Mouse (Mus musculus): Measurements from ENCODE around the gene Prdm9.
"Not testable (repeated sequence)": the region's sequence is repeated elsewhere in the genome, so short reads cannot be mapped to it uniquely, and the experiment has no call there.

The Prdm9 gene

DNA sequence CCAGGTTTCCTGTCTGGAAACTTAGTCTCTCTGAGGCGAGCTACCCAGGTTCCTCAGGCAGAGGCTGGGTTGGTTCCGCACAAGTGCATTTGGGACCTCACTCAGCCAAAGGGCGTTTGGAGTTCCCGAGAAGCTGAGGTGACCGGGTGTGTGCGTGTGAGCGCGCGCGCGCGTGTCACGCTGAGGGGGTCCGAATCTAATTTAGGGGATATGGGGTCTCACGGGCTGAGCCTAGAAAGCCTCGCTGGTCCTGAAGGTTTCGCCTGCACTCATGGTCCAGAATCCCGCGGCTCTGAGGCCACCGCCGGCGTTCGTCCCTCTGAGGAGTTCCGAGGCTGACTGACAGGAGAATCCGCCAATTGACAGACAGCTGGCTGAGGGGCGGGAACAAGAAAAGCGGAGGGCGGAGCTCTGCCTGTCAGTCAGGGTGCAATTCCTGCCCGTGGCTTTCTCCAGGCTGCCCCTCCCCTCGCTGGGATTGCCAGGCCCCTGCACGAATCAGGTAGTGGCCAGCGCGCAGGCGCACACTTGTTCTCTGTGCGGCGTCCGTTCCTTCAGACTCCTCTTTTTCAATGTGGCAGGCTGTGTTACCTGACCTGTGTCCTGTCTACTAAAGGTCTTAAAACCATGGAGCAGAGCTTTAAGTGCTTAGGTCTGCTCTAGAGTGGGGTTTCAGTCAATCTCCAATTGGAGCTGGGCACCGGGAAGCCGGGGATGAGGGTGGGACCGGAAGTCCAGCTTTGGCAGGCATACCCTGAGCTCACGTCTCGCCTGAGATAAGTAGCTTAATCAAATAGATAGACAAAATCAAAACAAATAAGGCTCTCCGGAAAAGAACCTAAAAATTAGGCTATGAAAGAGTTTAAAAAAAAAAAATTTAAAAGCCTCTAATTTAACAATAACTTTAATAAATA, at the start of gene Prdm9:
Gene Prdm9 (minus strand): TSS at position 341 of the 914 bp plus-strand sequence.
- DNase-seq = peak; percentile 100

DNA sequence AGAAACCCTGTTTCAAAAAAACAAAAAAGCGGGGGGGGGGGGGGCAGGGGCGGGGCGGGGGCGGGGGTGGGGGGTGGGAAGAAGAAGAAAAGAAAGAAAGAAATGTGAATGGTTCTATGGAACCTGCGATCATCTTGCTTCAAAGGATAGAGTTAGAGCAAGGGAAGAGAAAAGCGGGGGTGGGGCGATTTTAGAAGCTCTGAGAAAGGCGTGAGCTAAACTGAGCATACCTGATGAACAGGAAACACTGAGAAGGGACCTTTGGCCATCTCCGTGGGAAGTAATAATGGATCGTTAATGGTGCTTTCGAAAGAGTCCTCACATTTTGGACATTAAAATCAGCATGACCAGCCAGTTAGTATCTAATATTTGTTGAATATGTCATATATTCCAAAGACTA, 35.3 kb upstream of the Prdm9 start:
- no peak for DNase-seq

DNA sequence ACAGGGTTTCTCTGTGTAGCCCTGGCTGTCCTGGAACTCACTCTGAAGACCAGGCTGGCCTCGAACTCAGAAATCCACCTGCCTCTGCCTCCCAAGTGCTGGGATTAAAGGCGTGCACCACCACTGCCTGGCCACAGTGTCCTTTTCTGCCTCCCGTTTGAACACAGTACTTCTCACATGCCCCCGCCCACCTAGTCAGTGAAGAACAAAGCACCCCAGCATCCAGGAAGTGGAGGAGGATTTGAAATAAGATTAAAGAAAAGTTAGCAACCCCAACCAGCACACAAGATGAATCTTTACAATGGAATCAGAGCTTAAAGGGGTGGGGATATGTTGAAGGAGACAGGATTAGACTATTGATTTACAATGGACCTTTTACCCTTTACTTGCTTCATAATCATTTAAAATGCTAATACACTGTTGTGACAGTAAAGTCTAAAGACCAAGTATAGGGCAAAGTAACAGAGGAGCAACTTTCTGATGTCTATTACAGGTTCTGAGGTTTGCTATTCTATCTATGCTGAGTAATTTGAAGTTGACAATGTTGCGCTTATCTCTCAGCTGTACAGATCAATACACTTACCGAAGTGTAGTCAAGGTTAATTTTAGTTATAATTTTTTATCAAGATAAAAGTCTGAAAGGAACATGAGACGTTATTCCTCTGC, 27.2 kb upstream of the Prdm9 start:
- no peak for DNase-seq

DNA sequence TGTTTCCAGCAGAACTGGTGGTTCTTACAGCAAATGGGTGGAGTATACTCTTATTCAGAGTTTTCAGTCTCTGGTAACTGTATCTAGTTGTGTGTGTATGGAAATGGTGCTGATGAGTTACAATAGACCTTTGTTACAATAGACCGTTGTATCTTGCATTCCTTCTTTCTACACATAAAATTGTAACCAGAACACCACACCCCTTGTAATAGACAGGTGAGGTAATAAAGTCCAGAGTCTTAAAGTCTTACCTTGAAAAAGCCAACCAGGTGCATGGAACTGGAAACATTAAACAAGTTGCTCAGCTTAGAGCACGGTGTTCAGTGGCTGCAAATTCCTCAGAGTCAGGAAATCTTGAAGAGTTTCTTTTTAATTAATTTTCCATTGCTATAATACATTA, 24.0 kb upstream of the Prdm9 start:
- no peak for DNase-seq

DNA sequence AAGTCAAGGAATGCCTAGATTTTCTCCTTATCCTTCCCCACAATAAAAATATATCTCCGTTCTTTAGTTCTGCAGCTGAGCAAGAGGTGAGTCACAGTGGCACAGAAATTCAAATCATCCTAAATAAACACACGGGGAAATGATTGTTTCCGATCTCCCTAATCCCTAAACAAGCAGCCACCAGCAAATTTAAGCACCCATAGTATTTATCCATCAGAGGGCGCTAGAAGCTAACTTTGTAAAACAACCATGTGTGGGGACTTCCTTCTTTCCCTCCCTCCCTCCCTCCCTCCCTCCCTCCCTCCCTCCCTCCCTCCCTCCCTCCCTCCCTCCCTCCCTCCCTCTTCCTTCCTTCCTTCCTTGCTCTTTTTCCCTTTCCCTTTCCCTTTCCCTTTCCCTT, 21.5 kb upstream of the Prdm9 start:
- no peak for DNase-seq

DNA sequence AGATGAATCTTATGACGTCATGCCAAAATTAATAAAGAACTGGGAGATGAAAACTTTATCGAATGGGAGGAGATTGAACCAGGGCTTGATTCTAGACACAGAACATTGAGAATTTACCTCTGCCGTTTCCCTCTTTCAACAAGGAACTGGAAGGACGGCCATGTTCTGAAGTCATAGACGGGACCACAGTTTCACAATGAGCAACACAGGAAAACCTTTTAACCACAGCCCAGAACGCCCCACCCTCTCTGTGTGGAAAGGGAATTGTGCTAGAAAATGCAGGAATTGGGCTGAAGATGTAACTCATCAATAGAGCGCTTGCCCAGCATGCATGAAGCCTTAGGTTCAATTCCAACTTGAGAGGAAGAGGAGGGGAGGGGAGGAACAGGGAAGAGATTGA, 18.9 kb upstream of the Prdm9 start:
- DNase-seq = no peak

DNA sequence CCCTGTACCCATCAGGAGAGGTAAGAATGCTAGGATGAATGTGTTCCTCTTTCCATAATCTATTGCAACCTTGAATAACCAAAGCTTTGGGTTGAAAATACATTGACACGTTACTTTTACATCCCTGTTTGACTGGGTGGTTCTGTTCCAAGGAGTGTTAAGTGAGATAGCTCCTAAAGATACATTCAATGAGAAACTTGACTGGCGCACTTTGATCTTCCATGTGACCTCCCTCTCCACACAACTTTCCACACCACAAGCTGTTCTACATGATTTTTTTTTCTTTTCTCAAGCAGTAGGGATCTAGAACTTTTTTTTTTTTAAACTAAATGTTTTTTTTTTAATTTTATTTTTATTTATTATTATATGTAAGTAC, 15.9 kb upstream of the Prdm9 start:
- no peak for DNase-seq

DNA sequence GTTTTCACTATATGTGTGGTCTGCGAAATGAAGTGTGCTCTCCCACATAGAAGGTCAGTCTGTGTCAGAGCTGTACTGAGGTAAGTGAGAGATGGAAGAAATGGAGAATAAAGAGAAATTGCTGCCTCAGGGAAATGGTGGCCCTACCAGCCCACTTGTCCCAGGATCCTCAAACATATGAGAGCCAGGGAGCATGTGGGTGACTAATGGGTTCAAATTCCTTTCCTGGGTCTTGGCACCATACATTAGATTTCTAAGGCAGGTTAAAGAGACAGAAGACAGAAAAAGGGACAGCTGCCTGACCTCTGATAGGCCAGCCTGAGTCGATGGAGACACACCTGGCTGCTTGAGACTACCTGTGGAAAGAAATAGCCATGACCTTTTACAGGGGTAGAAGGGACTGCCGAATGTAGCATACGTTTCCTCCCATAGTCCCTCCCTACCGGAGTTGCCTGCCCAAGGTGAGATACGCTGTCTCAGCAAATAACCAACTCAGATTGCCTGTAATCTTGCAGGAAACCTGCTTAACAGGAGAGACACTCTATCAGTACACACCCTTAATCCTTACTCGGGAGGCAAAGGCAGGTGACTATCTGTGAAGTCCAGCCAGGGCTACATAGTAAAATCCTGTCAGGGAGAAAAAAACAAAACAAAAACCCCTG, 15.4 kb upstream of the Prdm9 start:
- DNase-seq = no peak

DNA sequence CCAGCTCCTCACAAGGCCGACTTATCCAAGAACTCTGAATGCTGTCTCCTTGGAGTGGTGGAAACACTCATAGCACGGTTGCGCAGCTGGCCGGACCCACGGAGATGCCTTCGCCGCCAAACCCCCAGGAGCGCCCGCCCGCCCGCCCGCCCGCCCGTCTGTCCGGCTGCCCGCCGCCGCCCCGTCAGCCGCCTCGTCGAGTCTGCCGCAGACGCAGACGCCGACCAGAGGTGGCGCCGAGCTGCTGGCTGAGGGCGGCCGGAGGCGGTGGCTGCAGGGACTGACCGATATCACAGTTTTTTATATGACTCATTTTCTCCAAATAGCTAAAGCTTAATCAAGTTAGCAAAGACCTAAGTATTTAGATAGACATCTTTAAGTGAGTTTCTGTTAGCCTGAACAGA, 13.1 kb upstream of the Prdm9 start:
- DNase-seq = peak; percentile 40

DNA sequence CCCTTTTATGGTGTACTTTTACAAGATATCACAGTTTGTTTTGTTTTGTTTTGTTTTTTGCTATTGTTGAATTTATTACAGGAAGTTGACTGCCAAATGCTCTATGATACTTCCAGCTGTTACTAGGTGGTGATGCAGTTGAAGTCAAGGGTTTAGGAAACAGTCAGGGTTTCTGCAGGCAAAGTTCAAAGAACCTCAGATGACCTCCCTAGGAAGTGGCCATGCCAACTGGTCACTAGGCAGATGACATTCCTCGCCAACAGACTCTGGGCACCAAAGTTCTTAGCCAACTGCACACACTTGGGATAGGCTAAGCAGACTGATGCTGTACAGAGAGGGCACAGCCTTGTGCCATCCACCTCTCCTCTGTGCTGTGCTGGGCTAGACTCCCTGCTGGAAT, 10.9 kb upstream of the Prdm9 start:
- DNase-seq = no peak

DNA sequence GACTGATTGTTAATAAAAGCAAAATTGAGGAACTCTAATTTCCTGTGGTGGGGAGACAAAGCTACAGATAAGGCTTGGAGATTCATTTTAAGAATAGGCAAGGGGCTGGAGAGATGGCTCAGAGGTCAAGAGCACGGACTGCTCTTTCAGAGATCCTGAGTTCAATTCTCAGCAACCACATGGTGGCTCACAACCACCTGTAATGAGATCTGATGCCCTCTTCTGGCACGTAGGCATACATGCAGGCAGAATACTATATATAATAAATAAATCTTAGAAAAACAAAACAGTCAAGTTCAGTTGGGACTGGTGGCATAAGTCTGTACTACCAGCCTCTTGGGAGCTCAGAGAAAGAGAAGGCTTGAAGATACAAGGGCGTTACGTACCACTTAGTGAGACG, 2.8 kb upstream of the Prdm9 start:
- DNase-seq = no peak

DNA sequence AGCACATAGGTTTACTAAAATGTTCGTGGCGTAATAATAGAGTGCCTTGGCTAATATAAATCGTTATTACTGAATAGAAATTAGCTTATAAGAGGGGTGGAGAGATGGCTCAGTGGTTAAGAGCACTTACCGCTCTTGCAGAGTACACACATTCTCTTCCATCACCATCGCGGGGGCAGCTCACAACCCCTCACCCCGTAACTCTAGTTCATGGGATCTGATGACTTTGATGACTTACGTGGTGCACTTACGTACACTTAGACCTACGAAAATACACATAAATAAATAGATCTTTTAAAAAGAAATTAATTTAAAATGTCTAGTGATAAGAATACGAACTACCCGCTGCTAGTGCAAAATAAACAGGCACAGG, 760 bp upstream of the Prdm9 start:
- no peak for DNase-seq

DNA sequence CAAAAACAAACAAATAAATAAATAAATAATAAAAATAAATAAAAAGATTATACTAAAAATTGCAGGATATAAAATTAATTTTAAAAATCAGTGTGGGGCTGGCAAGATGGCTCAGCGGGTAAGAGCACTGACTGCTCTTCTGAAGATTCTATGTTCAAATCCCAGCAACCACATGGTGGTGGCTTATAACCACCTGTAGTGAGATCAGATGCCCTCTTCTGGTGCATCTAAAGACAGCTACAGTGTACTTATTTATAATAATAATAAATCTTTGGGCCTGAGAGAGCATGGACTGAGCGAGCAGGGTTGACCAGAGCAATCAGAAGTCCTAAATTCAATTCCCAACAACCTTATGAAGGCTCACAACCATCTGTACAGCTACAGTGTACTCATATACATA, 4.2 kb downstream of the Prdm9 start:
- no peak for DNase-seq

DNA sequence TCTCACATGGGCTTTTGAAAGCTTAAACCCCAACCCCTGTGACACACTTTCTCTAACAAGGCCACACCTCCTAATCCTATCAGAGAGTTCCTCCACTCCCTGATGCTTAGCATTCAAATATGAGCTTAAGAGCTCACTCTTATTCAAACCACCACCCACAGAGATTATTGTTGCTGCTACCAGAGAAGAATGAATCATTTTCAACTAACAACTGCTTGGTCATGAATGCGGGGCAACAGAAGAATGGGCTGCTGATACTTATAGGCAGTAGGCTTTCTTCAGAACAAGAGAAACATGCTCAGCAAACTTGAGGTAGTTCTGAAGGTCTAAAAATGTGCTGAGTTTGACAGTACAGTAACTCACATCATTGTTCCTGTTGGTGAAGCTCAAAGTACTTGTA, 14.4 kb downstream of the Prdm9 start:
- no peak for DNase-seq

DNA sequence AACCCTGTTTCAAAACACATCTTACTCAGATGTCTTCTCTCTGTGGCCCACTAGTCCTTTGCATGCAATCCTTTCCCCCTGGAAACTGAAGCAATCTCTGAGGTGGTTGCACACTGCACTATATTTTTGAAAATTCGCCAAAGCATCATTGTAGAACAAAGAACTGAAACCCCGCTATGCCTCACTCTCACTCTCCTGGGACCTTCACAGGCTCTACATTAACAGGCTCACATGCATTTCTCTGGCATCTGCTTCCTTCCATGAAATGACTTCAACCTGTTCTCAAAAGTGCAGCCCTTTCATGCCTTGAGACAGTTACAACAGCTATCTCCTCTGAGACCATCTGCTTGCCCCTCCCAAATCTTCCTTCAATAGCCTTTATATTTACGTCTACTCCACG, 17.7 kb downstream of the Prdm9 start:
- DNase-seq = no peak

DNA sequence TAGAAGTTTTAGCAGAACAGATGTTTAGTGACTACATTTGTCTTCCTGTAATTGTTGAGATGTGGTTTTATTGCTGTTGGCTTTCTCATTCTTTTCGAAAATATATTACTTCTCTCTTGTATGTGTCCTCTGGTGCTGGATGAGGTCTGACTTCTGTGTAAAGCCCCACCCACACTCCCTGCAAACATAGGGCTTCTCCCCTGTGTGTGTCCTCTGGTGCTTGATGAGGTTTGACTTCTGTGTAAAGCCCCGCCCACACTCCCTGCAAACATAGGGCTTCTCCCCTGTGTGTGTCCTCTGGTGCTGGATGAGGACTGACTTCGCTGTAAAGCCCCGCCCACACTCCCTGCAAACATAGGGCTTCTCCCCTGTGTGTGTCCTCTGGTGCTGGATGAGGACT, 20.3 kb downstream of the Prdm9 start:
- not testable (repeated sequence) for DNase-seq

DNA sequence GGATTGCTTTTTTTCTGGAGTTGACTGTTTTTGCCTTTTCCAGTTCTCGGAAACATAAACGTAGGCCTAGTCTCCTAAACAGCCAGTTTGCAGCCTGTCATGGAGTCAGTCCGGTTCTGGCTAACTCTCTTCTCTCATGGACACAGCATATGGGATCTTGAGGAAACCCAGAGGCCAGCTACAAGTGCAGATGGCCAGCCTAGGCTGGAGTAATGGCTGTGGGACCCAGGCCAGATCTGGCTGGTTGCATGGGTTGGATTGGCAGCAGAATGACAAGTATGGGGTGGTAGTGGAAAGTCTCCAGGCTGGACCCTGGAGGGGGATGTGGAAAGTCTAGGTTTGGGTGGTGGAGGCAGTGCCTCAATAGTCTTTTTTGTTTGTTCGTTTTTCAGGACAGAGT, 23.8 kb downstream of the Prdm9 start:
- no peak for DNase-seq

DNA sequence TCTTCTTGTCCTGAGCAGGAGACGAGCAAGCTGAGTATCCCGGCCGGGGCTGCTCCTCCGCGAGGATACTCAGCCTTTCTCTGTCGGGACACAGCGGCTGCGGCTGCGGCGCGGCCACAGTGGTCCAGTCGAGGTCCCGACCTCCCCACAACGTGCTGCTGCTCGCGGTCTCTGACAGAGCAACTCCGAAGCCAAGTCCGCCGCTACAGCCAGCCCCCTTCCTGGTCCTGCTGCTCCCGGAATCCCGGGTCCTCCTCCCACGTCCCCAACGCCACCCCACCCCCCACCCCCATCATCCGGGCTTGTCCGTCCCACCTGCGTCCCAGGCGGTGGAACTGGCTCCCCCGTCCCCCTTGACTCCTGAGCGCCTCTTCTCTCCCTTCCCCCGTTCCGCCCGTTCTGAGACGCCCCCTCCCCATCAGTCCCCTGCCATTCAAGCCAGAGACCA, 27.7 kb downstream of the Prdm9 start:
- DNase-seq = no peak

DNA sequence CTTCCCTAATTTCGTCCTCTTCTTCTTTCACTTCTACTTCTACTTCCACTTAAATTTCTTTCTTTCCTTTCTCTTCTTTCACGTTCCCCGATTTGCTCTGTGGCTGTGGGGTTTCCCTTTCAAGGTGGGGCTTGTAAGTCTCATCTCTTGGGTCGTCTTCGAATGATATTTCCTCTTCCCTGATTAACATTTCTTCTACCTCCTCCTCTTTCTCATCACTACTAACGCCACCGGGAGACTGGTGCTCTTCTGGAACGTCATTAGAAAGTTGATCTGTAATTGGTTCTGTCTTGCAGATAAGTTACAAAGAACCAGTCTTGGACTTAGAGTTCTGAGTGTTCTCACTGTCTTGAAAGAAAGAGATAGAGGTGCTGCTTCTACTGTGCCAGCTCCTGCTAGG, 28.2 kb downstream of the Prdm9 start:
- DNase-seq = no peak

DNA sequence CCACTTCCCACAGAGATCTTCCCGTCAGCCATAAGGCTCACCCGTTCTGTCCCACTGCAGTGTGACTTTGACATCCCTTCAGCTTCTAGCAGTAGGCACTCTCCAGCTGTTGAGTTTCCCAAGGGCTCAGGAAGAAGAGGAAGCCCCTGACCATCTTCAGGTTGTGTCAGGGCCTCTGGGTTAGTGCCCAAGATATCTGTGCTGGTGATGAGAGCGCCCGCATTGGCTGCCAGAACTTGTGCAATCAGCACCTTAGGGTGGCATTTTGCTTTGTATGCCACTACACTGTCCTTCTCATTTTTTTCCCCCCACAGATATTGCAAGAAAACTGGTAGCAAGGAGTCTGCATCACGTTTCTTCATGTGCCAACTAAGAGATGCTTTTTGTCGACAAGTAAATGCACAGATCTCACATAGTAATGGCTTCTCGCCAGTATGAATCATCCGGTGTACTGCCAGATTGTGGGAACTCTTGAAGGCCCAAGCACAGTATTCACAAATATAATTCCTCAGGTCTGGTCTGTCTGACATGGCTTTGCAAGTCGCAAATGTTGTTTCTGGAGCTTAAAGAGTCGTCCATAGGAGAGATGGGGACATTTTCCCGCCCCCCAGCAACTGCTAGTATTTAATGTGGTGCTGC, 28.9 kb downstream of the Prdm9 start:
- DNase-seq = no peak

DNA sequence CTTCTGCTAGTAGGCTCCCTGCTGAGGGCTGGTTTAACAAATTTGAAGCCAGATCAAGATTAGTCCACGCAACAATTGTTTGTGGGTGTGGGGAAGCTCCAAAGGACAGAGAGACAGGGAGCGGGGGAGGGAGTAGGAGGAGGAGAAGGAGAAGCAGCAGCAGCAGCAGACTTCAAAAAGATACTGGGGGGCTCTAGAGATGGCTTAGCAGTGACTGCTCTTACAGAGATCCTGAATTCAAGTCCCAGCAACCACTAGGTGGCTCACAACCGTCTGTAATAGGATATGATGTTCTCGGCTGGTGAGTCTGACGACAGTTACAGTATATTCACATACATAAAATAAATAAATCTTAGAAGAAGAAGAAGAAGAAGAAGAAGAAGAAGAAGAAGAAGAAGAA, 34.0 kb downstream of the Prdm9 start:
- DNase-seq = peak; percentile 50

DNA sequence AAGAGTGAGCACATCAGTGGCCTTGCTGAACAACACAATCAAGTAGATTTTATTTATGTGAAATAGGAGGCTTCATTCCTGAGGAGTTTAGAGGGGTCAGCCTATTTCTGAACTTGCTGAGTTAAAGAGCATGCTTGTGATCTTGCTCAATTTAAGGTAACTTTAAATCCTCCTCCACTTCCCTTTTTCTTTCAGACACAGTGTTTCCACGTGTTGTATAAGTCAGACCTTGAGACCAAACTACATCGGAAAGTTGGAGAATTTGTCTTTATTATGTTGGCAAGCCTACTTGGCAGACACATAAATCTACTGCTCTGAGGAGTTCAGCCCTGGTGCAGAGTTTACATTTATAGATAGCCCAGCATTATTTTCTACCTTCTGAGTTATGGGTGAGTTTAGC, 35.3 kb downstream of the Prdm9 start:
- no peak for DNase-seq

DNA sequence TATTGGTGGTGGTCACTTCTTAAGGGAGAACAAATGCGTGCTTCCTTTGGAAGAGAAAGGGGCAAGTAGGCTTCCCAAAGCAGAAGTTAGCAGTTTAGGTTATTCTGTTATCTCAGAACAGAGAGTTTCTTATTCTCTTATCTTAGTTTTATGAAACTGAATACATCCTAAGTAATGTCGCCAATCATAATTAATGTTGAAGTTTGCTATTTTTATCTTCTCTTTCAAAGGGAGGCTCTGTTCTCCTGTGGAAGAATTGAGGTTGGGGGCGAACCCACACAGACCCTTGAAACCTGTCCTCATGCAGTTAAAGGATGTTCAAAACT, 36.4 kb downstream of the Prdm9 start:
- DNase-seq = no peak

Data from lung, postnatal 14 days (tissue).